Mouse (Mus musculus) natural killer cell, adult 2 months (primary cell): Measurements from ENCODE around the gene Jund.

ENCODE experiments used
- DNase-seq, 2 experiments: peaks; one replicate each; pipeline ENCODE4 v3.0.0; 2022; ENCODE audit warnings: low spot score in 2 of 2

The Jund gene

GRCm38 (mm10) chr8:70674716-70675115 is 24.0 kb upstream of the Jund start:
- DNase-seq: no peak

DNA sequence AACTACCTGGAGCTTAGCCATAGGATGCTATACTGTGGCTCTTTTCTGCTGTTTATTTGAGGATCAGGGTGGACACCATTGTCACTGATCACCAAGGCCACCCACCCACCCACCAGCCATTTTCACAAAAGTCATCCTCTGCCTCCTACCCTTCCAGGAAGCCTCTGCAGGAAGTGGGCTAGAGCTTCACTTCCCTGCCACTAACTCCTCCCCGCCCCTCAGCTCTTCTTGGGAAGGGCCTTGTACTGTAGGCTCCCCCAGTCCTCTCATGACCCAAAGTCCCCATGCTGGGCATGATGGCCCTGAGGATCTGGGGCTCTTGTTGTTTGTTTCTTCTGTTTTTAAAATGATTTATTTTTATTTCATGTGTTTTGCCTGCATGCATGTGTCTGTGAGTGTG is 23.4 kb upstream of the Jund start:
- peak in 1 of 2 experiments; percentile 45 for DNase-seq

- no peak for DNase-seq
Measured at GRCm38 (mm10) chr8:70677451-70678080, 21.2 kb upstream of the Jund start.

DNA sequence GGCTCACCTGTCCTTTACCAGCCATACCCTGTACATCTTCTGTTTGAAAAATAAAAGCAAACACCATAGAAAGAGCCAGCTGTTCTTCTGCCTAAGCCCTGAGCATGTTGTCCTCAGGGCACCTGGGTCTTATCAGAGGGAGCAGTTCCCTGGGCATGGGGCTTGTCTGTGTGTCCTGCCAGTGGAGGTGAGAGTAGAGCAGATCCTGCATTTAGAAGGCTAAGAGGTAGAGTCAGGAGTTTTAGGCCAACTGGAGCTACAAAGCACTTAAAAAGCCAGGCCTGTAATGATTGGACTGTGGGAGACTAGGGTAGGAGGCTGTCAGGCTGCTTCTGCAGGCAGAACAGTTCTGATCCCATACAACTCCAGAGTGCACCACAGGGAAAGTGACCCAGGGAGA is 20.1 kb upstream of the Jund start:
- DNase-seq: no peak

DNA sequence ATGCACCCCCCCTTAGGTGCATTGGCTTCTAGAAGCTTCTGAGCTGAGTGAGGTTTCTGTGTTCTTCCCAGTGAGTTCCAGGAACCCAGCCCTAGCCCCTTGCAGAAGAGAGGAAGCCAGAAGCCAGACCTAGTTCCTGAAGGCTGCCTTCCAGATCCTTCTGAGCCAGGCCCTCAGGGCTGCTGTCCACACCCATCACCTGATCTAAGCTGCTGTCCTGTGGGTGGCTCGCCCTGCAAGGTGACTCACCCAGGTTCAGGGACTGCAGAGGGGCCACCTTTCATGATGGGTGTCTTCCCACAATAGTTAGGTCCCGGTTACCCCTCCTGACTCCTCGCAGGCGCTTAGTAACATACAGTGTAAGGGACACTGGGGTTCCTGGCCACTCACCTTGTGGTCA is 19.3 kb upstream of the Jund start:
- DNase-seq: no peak

- no peak for DNase-seq
Measured at GRCm38 (mm10) chr8:70680039-70680438, 18.7 kb upstream of the Jund start.

GRCm38 (mm10) chr8:70681410-70681809 is 17.3 kb upstream of the Jund start:
- no peak for DNase-seq

DNA sequence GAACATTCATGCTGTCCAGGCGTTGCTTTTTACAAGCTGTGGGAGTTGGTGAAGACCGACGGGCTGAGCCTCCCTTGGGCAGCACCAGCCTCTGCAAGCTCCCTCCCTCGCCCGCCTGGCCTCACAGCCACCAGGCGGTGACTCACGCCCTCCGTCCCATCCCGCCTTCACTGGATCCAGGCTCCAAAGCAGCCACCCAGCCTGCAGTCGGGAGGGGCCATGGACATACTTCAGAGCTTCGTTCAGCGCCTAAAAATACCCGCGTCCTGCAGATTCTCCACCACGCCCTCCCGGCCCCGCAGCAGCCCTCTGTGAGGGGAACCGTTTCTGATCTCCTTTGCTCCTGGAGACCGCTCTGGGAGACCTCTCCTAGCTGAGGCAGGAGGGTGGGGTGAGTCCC is 16.6 kb upstream of the Jund start:
- no peak for DNase-seq

GRCm38 (mm10) chr8:70682692-70683091 is 16.1 kb upstream of the Jund start:
- no peak for DNase-seq

- DNase-seq: peak; percentile 49 to 65
Measured at GRCm38 (mm10) chr8:70684291-70684690, 14.5 kb upstream of the Jund start.

DNA sequence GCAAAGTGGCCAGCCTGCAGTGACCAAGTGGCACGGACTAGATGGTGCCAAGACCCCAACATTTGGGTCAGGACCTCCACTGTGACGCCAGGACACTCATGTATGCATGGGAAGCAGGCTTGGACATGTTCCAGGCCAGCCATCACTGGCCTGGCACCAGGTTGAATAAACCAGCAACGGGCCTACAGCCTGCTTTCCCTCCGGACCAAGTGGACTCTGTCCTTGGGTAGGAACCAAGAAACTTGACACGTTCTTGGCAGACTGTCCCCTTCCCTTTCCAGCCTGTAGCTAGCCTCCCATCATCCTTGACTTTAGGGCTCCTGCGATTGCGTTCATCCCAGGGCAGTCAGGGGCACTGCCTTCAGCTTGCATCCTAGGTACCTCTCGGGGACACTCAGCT is 11.2 kb upstream of the Jund start:
- DNase-seq: no peak

GRCm38 (mm10) chr8:70688136-70688535 is 10.6 kb upstream of the Jund start:
- no peak for DNase-seq

- DNase-seq: no peak
Measured at GRCm38 (mm10) chr8:70689892-70690390, 8.8 kb upstream of the Jund start.

GRCm38 (mm10) chr8:70691230-70691629 is 7.5 kb upstream of the Jund start:
- no peak for DNase-seq

GRCm38 (mm10) chr8:70691727-70692231 is 7.0 kb upstream of the Jund start:
- DNase-seq: no peak

DNA sequence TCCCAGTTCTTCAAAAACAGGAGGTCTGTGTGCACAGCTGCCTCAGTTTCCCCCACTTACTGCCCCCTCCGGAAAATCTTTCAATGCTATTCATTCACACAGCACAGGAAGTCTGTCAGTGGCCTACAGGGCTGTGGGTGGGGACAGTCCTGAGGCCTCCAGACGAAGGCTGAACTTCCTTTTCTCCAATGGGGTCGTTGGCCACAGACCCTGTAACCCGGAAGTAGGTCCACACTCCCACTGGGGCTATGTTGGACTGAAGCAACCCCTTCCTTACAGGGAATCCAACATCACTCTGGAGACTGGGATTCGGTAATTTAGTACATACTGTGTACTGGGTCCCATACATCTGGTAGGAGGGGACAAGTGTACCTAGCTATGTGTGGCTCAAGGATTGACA is 5.1 kb upstream of the Jund start:
- DNase-seq: no peak

DNA sequence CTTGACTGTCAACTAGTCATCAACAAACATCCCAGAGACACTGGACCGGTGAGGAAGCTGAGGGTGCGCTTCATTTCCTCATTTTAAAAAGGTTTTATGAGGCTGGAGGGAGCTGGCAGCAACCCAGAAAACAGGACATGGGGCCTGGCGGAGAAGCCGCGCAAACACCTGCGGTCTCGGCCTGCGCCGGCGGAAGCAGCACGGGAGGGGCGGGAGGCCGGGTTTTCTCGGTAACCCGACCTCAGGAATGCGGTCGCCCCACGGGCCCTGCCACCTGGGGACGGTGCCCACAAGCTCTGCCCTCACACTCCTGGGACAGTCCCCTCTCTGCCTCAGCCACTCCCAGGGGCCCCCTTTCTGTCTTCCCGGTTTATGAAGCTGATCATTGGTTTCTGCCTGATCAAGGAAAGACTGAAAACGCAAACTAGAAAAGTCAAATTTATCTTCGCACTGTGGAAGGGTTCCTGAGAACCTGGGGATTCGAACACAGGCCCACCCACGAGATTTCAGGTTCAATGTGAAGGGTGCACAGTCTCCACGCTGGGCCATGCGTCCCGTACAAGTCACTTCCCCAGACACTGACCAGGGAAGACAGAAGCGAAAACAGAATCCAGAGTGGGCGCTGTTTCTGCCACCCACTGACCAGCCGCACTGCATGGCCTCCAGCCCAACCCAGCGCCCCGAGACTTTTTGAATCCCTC is 3.3 kb upstream of the Jund start:
- DNase-seq: peak; percentile 77 to 87

DNA sequence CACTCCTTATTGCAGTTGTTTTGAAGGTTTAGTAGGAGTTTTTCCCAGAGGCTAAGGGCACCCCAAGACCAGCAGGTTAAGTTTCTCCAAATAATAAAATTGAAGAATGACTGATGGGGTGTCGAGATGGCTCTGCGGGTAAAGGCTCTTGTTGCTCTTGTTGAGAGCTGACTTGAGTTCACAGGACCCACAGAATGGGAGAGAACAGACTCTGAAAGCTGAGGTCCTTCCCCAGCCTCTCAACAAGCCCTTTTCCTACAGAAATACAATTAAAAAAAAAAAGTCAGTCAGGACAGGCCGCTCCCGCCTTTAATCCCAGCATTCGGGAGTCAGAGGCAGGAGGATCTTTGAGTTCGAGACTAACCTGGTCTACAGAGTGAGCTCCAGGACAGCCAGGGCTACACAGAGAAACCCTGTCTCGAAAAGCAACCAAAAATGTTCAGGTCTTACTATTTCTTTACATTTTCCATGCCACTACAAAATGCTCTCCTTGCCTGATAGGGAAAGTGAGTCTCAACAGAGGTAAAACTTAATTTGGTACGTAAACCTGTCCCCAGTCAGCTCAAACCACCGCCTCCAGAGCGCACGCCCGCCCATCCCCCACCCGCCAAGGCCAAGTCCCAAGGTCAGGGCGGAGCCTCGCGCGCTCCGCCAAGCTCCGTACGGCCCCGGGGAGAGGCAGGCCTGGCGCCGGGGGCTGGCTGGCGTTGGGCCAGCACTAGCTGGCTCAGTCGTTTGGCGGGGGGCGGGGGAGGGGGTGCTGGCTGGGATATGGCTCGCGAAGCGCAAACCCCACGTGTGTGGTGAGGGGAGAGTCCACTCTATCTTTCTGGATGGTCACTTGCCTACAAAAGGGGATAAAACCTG is 2.5 kb upstream of the Jund start:
- DNase-seq: peak; percentile 53 to 70

DNA sequence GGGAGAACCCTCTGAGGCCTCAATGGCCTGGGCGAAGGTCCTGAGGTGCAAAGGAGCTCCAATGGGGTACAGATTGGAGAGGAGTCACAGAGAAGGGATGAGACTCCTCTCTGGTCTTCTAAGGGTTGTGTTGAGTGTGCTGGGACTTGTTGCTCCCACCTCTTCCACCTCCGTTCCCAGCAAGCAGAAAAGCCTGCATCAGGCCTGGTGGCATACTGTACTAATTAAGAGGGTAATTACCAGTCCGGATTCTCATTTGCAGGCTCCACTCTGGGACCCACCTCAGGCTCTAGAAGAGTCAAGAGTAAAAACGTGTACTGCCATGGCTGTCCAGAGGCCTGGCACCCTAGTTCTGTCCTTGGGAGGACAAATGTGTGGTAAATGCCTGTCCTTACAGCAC is 1.8 kb upstream of the Jund start:
- DNase-seq: no peak

DNA sequence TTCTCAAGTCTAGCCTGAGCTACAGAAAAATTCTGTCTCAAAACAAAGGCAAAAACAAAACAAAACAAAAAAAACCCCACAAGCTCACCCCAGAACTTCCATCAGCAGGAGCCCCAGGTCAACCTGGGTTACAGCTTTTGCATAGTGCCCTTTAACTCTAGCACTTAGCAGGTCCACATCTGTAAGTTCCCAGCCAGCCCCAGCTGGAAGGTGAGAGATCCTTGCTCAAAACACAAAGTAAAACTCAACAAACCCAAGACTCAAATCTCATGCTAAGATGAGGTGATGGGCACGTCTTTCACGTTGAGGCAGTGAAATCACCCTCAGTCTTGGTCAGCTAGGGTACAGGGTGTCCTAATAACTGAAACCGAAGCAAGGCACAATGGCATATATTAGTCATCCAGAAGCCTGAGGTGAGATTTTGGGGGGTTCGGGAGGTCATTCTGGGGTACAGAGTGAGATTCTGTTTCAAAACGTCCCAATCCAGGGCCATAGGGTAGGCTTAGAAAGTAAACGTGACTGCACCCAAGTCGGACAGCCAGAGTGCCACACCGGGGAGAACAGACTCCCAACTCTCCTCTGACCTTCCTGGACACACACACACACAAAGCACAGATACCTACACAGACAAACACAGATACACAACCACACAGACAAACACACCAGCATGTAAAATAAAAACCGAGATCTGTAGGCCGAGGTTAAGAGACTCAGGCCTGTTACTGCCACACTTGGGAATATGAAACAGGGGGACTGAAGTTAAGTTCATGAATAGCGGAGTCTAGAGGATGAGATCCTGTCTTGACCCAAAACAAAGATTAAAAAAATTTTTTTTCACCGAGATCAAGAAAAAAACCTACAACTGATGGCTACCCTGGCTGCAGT is 1.1 kb upstream of the Jund start:
- DNase-seq: peak in 1 of 2 experiments; percentile 51

DNA sequence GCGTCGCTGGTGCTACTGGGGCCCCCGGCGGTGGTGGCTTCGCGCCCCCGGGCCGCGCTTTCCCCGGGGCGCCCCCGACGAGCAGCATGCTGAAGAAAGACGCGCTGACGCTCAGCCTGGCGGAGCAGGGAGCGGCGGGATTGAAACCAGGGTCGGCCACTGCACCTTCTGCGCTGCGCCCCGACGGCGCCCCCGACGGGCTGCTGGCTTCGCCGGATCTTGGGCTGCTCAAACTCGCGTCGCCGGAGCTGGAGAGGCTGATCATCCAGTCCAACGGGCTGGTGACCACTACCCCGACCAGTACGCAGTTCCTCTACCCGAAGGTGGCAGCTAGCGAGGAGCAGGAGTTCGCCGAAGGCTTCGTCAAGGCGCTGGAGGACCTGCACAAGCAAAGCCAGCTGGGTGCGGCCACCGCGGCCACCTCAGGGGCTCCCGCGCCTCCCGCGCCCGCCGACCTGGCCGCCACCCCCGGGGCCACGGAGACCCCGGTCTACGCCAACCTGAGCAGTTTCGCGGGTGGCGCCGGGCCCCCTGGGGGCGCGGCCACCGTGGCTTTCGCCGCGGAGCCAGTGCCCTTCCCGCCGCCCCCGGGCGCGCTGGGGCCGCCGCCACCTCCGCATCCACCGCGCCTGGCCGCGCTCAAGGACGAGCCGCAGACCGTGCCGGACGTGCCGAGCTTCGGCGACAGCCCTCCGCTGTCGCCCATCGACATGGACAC is 526 bp downstream of the Jund start:
- DNase-seq: no peak
